Mouse (Mus musculus): Measurements from ENCODE around the gene Camta1. TPM values are rescaled to one million over a fixed set of nuclear protein-coding genes. Genes with fewer than 3 reads are reported as not detected.

Camta1 gene
- polyA plus RNA-seq, 1 experiment from 2014 or later: 93.9 TPM

- WGBS: 40% methylated on average over 14 of the region's 14 CpGs
Observed at GRCm38 (mm10) chr4:151366941-151367545, 494.6 kb downstream of the Camta1 start.

GRCm38 (mm10) chr4:151360976-151361673 lies 500.6 kb downstream of the Camta1 start:
- H3K27ac ChIP-seq (ENCODE audit: low read depth, low read length): no peak overlapping the region
- no peak overlapping the region for H3K4me3 ChIP-seq (ENCODE audit: low read depth, low read length)
- no peaks in the 10 kb centered on the region for H3K27me3 ChIP-seq (replicated peaks; ENCODE audit: control insufficient read depth, insufficient read depth, low read length)
- no peaks in the 10 kb centered on the region for H3K4me1 ChIP-seq (replicated peaks; ENCODE audit: control insufficient read depth, insufficient read depth, low read length)
- DNase-seq (ENCODE audit: low spot score): no peak
- no peaks in the 10 kb centered on the region for H3K36me3 ChIP-seq (ENCODE audit: control insufficient read depth, insufficient read depth, low read length)
- ATAC-seq (replicated peaks; ENCODE audit: low FRiP score): no peak
- no peaks in the 10 kb centered on the region for H3K9me3 ChIP-seq (ENCODE audit: control insufficient read depth, low read length)
- H3K9ac ChIP-seq (ENCODE audit: low read depth, low read length): no peak overlapping the region
- no peak overlapping the region for H3K4me2 ChIP-seq
- WGBS: 73% methylated on average over 20 of the region's 20 CpGs

More at GRCm38 (mm10) chr4:151366941-151367545, 494.6 kb downstream of the Camta1 start:
- no peaks in the 10 kb centered on the region for H3K4me1 ChIP-seq (replicated peaks; ENCODE audit: control insufficient read depth, insufficient read depth, low read length)
- no peaks in the 10 kb centered on the region for H3K36me3 ChIP-seq (ENCODE audit: control insufficient read depth, insufficient read depth, low read length)
- DNase-seq (ENCODE audit: low spot score) (no peak), ATAC-seq (replicated peaks; ENCODE audit: low FRiP score) (no peak)
- H3K27ac ChIP-seq (ENCODE audit: low read depth, low read length): no peak overlapping the region
- H3K4me2 ChIP-seq: no peak overlapping the region
- no peaks in the 10 kb centered on the region for H3K9me3 ChIP-seq (ENCODE audit: control insufficient read depth, low read length)
- H3K9ac ChIP-seq (ENCODE audit: low read depth, low read length): no peak overlapping the region
- H3K27me3 ChIP-seq (replicated peaks; ENCODE audit: control insufficient read depth, insufficient read depth, low read length): no peaks in the 10 kb centered on the region
- no peak overlapping the region for H3K4me3 ChIP-seq (ENCODE audit: low read depth, low read length)

DNA sequence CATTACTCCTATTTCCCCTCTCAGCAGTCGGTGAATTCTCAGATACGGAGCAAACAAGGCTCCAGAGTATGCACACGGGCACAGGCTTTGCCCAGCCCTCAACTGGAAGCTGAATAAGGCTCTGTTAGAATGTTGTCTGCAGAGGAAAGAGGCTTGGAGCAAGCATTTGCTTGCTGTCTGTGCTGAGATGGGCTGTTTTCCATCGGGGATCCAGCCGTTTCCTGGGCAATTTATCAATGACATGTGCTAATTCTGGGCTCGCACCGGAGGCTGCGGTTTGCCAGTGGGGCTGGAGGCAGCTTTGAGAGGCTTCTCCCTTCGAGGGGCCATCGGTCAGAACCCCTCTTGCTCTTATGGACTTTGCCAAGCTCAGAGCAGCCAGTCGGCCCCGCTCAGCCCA lies 506.2 kb downstream of the Camta1 start:
- Histone ChIP-seq H3K27ac (ENCODE audit: low read depth, low read length) (no peak overlapping the region), H3K9ac (ENCODE audit: low read depth, low read length) (no peak overlapping the region), H3K4me3 (ENCODE audit: low read depth, low read length) (no peak overlapping the region), H3K36me3 (ENCODE audit: control insufficient read depth, insufficient read depth, low read length) (no peaks in the 10 kb centered on the region), H3K27me3 (replicated peaks; ENCODE audit: control insufficient read depth, insufficient read depth, low read length) (no peaks in the 10 kb centered on the region), H3K4me1 (replicated peaks; ENCODE audit: control insufficient read depth, insufficient read depth, low read length) (0 out of 2 replicates have a peak, but pooled peaks cover 6% of the 10 kb centered on the region), H3K9me3 (ENCODE audit: control insufficient read depth, low read length) (no peaks in the 10 kb centered on the region), H3K4me2 (0 out of 2 replicates have a peak overlapping the region, but pooled peaks have one; percentile 3)
- WGBS: 34% methylated on average over 12 of the region's 12 CpGs
- ATAC-seq (replicated peaks; ENCODE audit: low FRiP score) (no peak), DNase-seq (ENCODE audit: low spot score) (no peak)

DNA sequence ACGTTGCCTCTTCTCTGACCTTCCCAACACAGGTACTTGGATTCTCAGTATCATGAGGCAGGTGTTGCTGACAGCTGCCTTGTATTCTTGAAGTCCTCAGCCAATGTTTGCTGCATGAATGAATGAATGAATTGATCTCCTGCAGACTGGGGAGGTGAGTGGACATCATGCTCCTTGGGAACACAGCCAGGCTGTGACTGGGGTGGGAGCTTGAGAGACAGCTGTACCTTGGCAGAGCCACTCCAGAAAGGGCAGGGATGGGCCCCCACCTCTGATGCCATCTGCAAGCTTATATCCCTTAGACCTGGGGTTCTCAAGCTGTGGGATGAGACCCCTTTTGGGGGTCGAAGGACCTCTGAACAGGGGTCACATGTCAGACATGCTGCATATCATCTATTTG lies 508.9 kb downstream of the Camta1 start:
- H3K9ac ChIP-seq (ENCODE audit: low read depth, low read length): no peak overlapping the region
- H3K4me2 ChIP-seq: no peak overlapping the region
- ATAC-seq (replicated peaks; ENCODE audit: low FRiP score): no peak
- 62% methylated on average over 2 of the region's 2 CpGs for WGBS
- no peaks in the 10 kb centered on the region for H3K9me3 ChIP-seq (ENCODE audit: control insufficient read depth, low read length)
- H3K27me3 ChIP-seq (replicated peaks; ENCODE audit: control insufficient read depth, insufficient read depth, low read length): no peaks in the 10 kb centered on the region
- 0 out of 2 replicates have a peak, but pooled peaks cover 6% of the 10 kb centered on the region for H3K4me1 ChIP-seq (replicated peaks; ENCODE audit: control insufficient read depth, insufficient read depth, low read length)
- H3K36me3 ChIP-seq (ENCODE audit: control insufficient read depth, insufficient read depth, low read length): no peaks in the 10 kb centered on the region
- DNase-seq (ENCODE audit: low spot score): no peak
- no peak overlapping the region for H3K27ac ChIP-seq (ENCODE audit: low read depth, low read length)
- no peak overlapping the region for H3K4me3 ChIP-seq (ENCODE audit: low read depth, low read length)

- H3K36me3 ChIP-seq (ENCODE audit: control insufficient read depth, insufficient read depth, low read length): no peaks in the 10 kb centered on the region
- H3K4me1 ChIP-seq (replicated peaks; ENCODE audit: control insufficient read depth, insufficient read depth, low read length): 0 out of 2 replicates have a peak, but pooled peaks cover 6% of the 10 kb centered on the region
- H3K27me3 ChIP-seq (replicated peaks; ENCODE audit: control insufficient read depth, insufficient read depth, low read length): no peaks in the 10 kb centered on the region
- no peaks in the 10 kb centered on the region for H3K9me3 ChIP-seq (ENCODE audit: control insufficient read depth, low read length)
- 72% methylated on average over 4 of the region's 4 CpGs for WGBS
- no peak overlapping the region for H3K4me2 ChIP-seq
- no peak overlapping the region for H3K27ac ChIP-seq (ENCODE audit: low read depth, low read length)
- no peak overlapping the region for H3K4me3 ChIP-seq (ENCODE audit: low read depth, low read length)
- no peak for DNase-seq (ENCODE audit: low spot score)
- ATAC-seq (replicated peaks; ENCODE audit: low FRiP score): no peak
- H3K9ac ChIP-seq (ENCODE audit: low read depth, low read length): no peak overlapping the region
Observed at GRCm38 (mm10) chr4:151352249-151352648, 509.4 kb downstream of the Camta1 start.

DNA sequence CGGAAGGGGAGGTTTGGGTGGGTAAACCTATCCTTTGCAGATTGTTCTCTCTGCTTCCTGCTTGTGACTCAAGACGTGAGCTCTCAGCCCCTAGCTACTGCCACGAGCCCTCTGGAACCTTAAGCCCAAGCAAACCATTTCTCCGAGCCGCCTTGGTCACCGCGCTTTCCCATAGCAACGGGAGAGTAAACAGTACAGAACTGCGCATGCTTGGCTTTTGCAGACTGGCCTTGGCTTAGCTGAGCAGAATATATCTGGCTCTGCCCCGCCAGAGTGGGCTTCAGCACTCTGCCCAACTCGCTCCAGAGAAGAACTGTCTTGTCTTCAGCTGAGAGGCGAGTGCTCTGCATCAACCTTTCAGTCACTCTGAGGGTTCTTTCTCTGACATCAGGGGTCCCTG lies 509.9 kb downstream of the Camta1 start:
- Histone ChIP-seq H3K4me3 (ENCODE audit: low read depth, low read length) (no peak overlapping the region), H3K9ac (ENCODE audit: low read depth, low read length) (no peak overlapping the region), H3K4me1 (replicated peaks; ENCODE audit: control insufficient read depth, insufficient read depth, low read length) (0 out of 2 replicates have a peak, but pooled peaks cover 6% of the 10 kb centered on the region), H3K36me3 (ENCODE audit: control insufficient read depth, insufficient read depth, low read length) (no peaks in the 10 kb centered on the region), H3K9me3 (ENCODE audit: control insufficient read depth, low read length) (no peaks in the 10 kb centered on the region), H3K4me2 (no peak overlapping the region), H3K27ac (ENCODE audit: low read depth, low read length) (no peak overlapping the region), H3K27me3 (replicated peaks; ENCODE audit: control insufficient read depth, insufficient read depth, low read length) (no peaks in the 10 kb centered on the region)
- 56% methylated on average over 12 of the region's 12 CpGs for WGBS
- ATAC-seq (replicated peaks; ENCODE audit: low FRiP score): no peak
- DNase-seq (ENCODE audit: low spot score): no peak

DNA sequence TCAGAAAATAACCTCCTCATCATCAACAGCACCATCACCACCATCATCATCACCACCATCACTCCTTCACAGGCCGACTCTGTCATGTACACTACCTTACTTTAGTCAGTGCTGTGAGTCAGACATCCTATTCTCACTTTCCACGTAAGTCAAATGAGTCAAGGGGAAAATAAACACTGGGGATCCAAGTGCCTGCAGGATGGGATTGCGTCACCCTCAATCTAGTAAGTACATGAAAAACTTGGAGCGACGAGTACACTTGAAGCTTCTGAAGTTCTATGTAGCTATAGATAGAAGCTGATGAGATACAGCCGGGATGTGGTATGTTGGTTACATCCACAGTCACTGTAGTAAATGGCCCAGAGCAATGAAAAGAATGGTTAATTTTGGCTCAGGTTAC lies 514.1 kb downstream of the Camta1 start:
- ATAC-seq (replicated peaks; ENCODE audit: low FRiP score) (no peak), DNase-seq (ENCODE audit: low spot score) (no peak)
- H3K27me3 ChIP-seq (replicated peaks; ENCODE audit: control insufficient read depth, insufficient read depth, low read length): no peaks in the 10 kb centered on the region
- no peak overlapping the region for H3K4me3 ChIP-seq (ENCODE audit: low read depth, low read length)
- H3K27ac ChIP-seq (ENCODE audit: low read depth, low read length): no peak overlapping the region
- no peaks in the 10 kb centered on the region for H3K9me3 ChIP-seq (ENCODE audit: control insufficient read depth, low read length)
- 87% methylated on average over 6 of the region's 6 CpGs for WGBS
- H3K9ac ChIP-seq (ENCODE audit: low read depth, low read length): no peak overlapping the region
- H3K36me3 ChIP-seq (ENCODE audit: control insufficient read depth, insufficient read depth, low read length): no peaks in the 10 kb centered on the region
- H3K4me1 ChIP-seq (replicated peaks; ENCODE audit: control insufficient read depth, insufficient read depth, low read length): no peaks in the 10 kb centered on the region
- H3K4me2 ChIP-seq: no peak overlapping the region

GRCm38 (mm10) chr4:151346673-151347072 lies 515.0 kb downstream of the Camta1 start:
- H3K36me3 ChIP-seq (ENCODE audit: control insufficient read depth, insufficient read depth, low read length): no peaks in the 10 kb centered on the region
- H3K9ac ChIP-seq (ENCODE audit: low read depth, low read length): no peak overlapping the region
- DNase-seq (ENCODE audit: low spot score) (no peak), ATAC-seq (replicated peaks; ENCODE audit: low FRiP score) (no peak)
- no peaks in the 10 kb centered on the region for H3K9me3 ChIP-seq (ENCODE audit: control insufficient read depth, low read length)
- H3K4me1 ChIP-seq (replicated peaks; ENCODE audit: control insufficient read depth, insufficient read depth, low read length): no peaks in the 10 kb centered on the region
- no peak overlapping the region for H3K4me2 ChIP-seq
- no peak overlapping the region for H3K4me3 ChIP-seq (ENCODE audit: low read depth, low read length)
- no peaks in the 10 kb centered on the region for H3K27me3 ChIP-seq (replicated peaks; ENCODE audit: control insufficient read depth, insufficient read depth, low read length)
- H3K27ac ChIP-seq (ENCODE audit: low read depth, low read length): no peak overlapping the region
- 87% methylated on average over 12 of the region's 12 CpGs for WGBS

DNA sequence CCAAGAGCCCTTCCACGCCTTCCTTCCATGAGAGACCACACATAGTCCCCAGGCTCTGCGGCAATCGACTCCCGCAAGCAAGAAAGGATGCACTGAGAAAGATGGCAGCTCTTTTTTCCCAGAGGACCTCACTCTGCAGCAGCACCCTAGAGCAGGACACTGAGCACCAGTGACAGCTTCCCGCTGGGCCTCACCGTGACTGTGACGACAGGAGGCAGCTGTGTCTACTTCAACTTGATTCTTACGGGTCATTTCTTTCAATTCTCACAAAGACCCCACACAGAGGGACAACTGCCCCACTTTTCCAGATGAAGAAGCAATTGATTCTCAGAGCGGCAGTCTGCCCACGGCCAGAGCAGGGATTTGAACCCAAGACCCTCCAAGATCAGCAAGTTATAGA lies 516.9 kb downstream of the Camta1 start:
- Histone ChIP-seq H3K4me3 (ENCODE audit: low read depth, low read length) (no peak overlapping the region), H3K4me1 (replicated peaks; ENCODE audit: control insufficient read depth, insufficient read depth, low read length) (no peaks in the 10 kb centered on the region), H3K9ac (ENCODE audit: low read depth, low read length) (no peak overlapping the region), H3K4me2 (no peak overlapping the region), H3K27ac (ENCODE audit: low read depth, low read length) (no peak overlapping the region), H3K36me3 (ENCODE audit: control insufficient read depth, insufficient read depth, low read length) (no peaks in the 10 kb centered on the region), H3K9me3 (ENCODE audit: control insufficient read depth, low read length) (no peaks in the 10 kb centered on the region), H3K27me3 (replicated peaks; ENCODE audit: control insufficient read depth, insufficient read depth, low read length) (no peaks in the 10 kb centered on the region)
- DNase-seq (ENCODE audit: low spot score): no peak
- WGBS: 84% methylated on average over 10 of the region's 10 CpGs
- no peak for ATAC-seq (replicated peaks; ENCODE audit: low FRiP score)
